Mouse (Mus musculus) intestine, embryonic 15.5 days (tissue): Measurements from ENCODE around the gene Eif2s2. TPM values are rescaled to one million over a fixed set of nuclear protein-coding genes. Genes with fewer than 3 reads are reported as not detected.

ENCODE experiments used
- ATAC-seq: fragments of 200-750 bp; cut with Nextera tagmentation; 2 replicates; pipeline ENCODE4 v1.8.0; 2017; ENCODE audit warnings: moderate TSS enrichment, moderate library complexity
- H3K27ac ChIP-seq: fragments of 300-500 bp; sonication (generic); 2 replicates; pipeline ENCODE4 v1.5.1; 2015; ENCODE audit warnings: mild to moderate bottlenecking, inconsistent platforms
- H3K27me3 ChIP-seq: fragments of 300-500 bp; sonication (generic); replicated peaks from 2 replicates; pipeline ENCODE4 v1.6.1; 2015; ENCODE audit warnings: inconsistent platforms
- H3K36me3 ChIP-seq: fragments of 300-500 bp; sonication (generic); 2 replicates; pipeline ENCODE4 v1.6.1; 2015; ENCODE audit warnings: inconsistent platforms
- H3K4me1 ChIP-seq: fragments of 300-500 bp; sonication (generic); replicated peaks from 2 replicates; pipeline ENCODE4 v1.6.1; 2015; ENCODE audit warnings: inconsistent platforms
- H3K4me2 ChIP-seq: fragments of 300-500 bp; sonication (generic); replicated peaks from 2 replicates; pipeline ENCODE4 v1.6.1; 2015; ENCODE audit warnings: mild to moderate bottlenecking, inconsistent platforms
- H3K4me3 ChIP-seq: fragments of 300-500 bp; sonication (generic); replicated peaks from 2 replicates; pipeline ENCODE4 v1.5.1; 2015; ENCODE audit warnings: inconsistent platforms
- H3K9ac ChIP-seq: fragments of 300-500 bp; sonication (generic); 2 replicates; pipeline ENCODE4 v1.6.1; 2015; ENCODE audit warnings: inconsistent platforms
- H3K9me3 ChIP-seq: fragments of 300-500 bp; sonication (generic); 2 replicates; pipeline ENCODE4 v1.6.1; 2016; ENCODE audit warnings: inconsistent platforms
- WGBS: fragments of 180-500 bp; shearing (Covaris S2); methylation state at CpG from one replicate; pipeline ENCODE4 v1.1.7; 2015; 5-methylcytosine and 5-hydroxymethylcytosine counted together
- polyA plus RNA-seq: library from polyadenylated mRNA; unstranded; fragments of >200 nt; fragmentation: Nextera tagmentation; extraction: Ambion mirVana; gene quantifications from 2 replicates; pipeline ENCODE4 v1.2.1, GENCODE M21; 2015

Gene Eif2s2
- polyA plus RNA-seq, 1 experiment from 2014 or later = 106 TPM

GRCm38 (mm10) chr2:154876621-154877020 lies 16.1 kb downstream of the Eif2s2 start:
- no peak for ATAC-seq
- Histone ChIP-seq H3K9me3 (no peaks in the 10 kb centered on the region), H3K36me3 (peaks cover 17% of the 10 kb centered on the region), H3K27ac (no peak overlapping the region), H3K9ac (no peak overlapping the region), H3K4me1 (no peaks in the 10 kb centered on the region), H3K4me2 (no peak overlapping the region), H3K4me3 (no peak overlapping the region), H3K27me3 (no peaks in the 10 kb centered on the region)
- WGBS = 65% methylated on average over 2 of the region's 2 CpGs

GRCm38 (mm10) chr2:154869954-154870641 lies 22.6 kb downstream of the Eif2s2 start:
- no peak for ATAC-seq
- Histone ChIP-seq H3K36me3 (peaks cover 44% of the 10 kb centered on the region), H3K27me3 (no peaks in the 10 kb centered on the region)

GRCm38 (mm10) chr2:154868106-154868505 lies 24.6 kb downstream of the Eif2s2 start:
- Histone ChIP-seq H3K9me3 (no peaks in the 10 kb centered on the region), H3K27me3 (no peaks in the 10 kb centered on the region), H3K4me1 (no peaks in the 10 kb centered on the region), H3K27ac (no peak overlapping the region), H3K9ac (no peak overlapping the region), H3K4me2 (no peak overlapping the region), H3K36me3 (peaks cover 53% of the 10 kb centered on the region), H3K4me3 (no peak overlapping the region)
- WGBS = 97% methylated on average over 1 of the region's 1 CpGs
- ATAC-seq = no peak

More at GRCm38 (mm10) chr2:154869954-154870641, 22.6 kb downstream of the Eif2s2 start:
- Histone ChIP-seq H3K27ac (no peak overlapping the region), H3K4me3 (no peak overlapping the region), H3K9me3 (no peaks in the 10 kb centered on the region), H3K4me2 (no peak overlapping the region), H3K4me1 (no peaks in the 10 kb centered on the region), H3K9ac (no peak overlapping the region)

GRCm38 (mm10) chr2:154865696-154866095 lies 27.0 kb downstream of the Eif2s2 start:
- no peak for ATAC-seq
- Histone ChIP-seq H3K36me3 (peaks cover 44% of the 10 kb centered on the region), H3K4me3 (no peak overlapping the region), H3K27me3 (no peaks in the 10 kb centered on the region), H3K9me3 (no peaks in the 10 kb centered on the region), H3K4me2 (no peak overlapping the region), H3K9ac (no peak overlapping the region), H3K4me1 (no peaks in the 10 kb centered on the region), H3K27ac (no peak overlapping the region)
- 69% methylated on average over 3 of the region's 3 CpGs for WGBS

- Histone ChIP-seq H3K9ac (no peak overlapping the region), H3K27me3 (no peaks in the 10 kb centered on the region), H3K9me3 (no peaks in the 10 kb centered on the region), H3K4me1 (no peaks in the 10 kb centered on the region), H3K27ac (no peak overlapping the region), H3K4me2 (no peak overlapping the region), H3K4me3 (no peak overlapping the region), H3K36me3 (peaks cover 46% of the 10 kb centered on the region)
- no peak for ATAC-seq
- 88% methylated on average over 13 of the region's 13 CpGs for WGBS
Measured at GRCm38 (mm10) chr2:154863672-154864071, 29.1 kb downstream of the Eif2s2 start.

- Histone ChIP-seq H3K27me3 (no peaks in the 10 kb centered on the region), H3K9ac (no peak overlapping the region), H3K4me2 (no peak overlapping the region), H3K4me3 (no peak overlapping the region), H3K27ac (no peak overlapping the region), H3K4me1 (no peaks in the 10 kb centered on the region), H3K36me3 (peaks cover 19% of the 10 kb centered on the region), H3K9me3 (no peaks in the 10 kb centered on the region)
- 70% methylated on average over 1 of the region's 1 CpGs for whole genome bisulfite sequencing
- no peak for ATAC-seq
Measured at GRCm38 (mm10) chr2:154855383-154855782, 37.4 kb downstream of the Eif2s2 start.

GRCm38 (mm10) chr2:154848086-154848485 lies 44.6 kb downstream of the Eif2s2 start:
- Histone ChIP-seq H3K9me3 (no peaks in the 10 kb centered on the region), H3K9ac (no peak overlapping the region), H3K36me3 (no peaks in the 10 kb centered on the region), H3K27me3 (no peaks in the 10 kb centered on the region), H3K4me2 (no peak overlapping the region), H3K4me1 (no peaks in the 10 kb centered on the region), H3K27ac (no peak overlapping the region), H3K4me3 (no peak overlapping the region)
- no peak for ATAC-seq

GRCm38 (mm10) chr2:154836537-154836936 lies 56.2 kb downstream of the Eif2s2 start:
- H3K36me3 ChIP-seq = 0 out of 2 replicates have a peak, but pooled peaks cover 3% of the 10 kb centered on the region
- WGBS = 89% methylated on average over 2 of the region's 2 CpGs
- H3K4me3 ChIP-seq = no peak overlapping the region
- no peaks in the 10 kb centered on the region for H3K27me3 ChIP-seq
- no peak overlapping the region for H3K4me2 ChIP-seq
- no peaks in the 10 kb centered on the region for H3K9me3 ChIP-seq
- no peak overlapping the region for H3K9ac ChIP-seq
- ATAC-seq = no peak
- 0 out of 2 replicates have a peak, but pooled peaks cover 4% of the 10 kb centered on the region for H3K4me1 ChIP-seq
- H3K27ac ChIP-seq = no peak overlapping the region

GRCm38 (mm10) chr2:154834149-154834865 lies 58.4 kb downstream of the Eif2s2 start:
- 0 out of 2 replicates have a peak, but pooled peaks cover 3% of the 10 kb centered on the region for H3K36me3 ChIP-seq
- no peak overlapping the region for H3K4me3 ChIP-seq
- H3K4me1 ChIP-seq = 0 out of 2 replicates have a peak, but pooled peaks cover 8% of the 10 kb centered on the region
- no peaks in the 10 kb centered on the region for H3K27me3 ChIP-seq
- H3K27ac ChIP-seq = no peak overlapping the region
- 93% methylated on average over 6 of the region's 6 CpGs for WGBS
- H3K4me2 ChIP-seq = no peak overlapping the region
- H3K9ac ChIP-seq = no peak overlapping the region
- H3K9me3 ChIP-seq = no peaks in the 10 kb centered on the region
- no peak for ATAC-seq

- Histone ChIP-seq H3K9ac (no peak overlapping the region), H3K4me1 (0 out of 2 replicates have a peak, but pooled peaks cover 8% of the 10 kb centered on the region), H3K36me3 (no peaks in the 10 kb centered on the region), H3K4me3 (no peak overlapping the region), H3K27ac (no peak overlapping the region), H3K27me3 (no peaks in the 10 kb centered on the region), H3K4me2 (no peak overlapping the region), H3K9me3 (no peaks in the 10 kb centered on the region)
- WGBS = 59% methylated on average over 4 of the region's 4 CpGs
- ATAC-seq = peak; percentile 56; the same call in 1 of the 2 replicates
Measured at GRCm38 (mm10) chr2:154832471-154832870, 60.3 kb downstream of the Eif2s2 start.

GRCm38 (mm10) chr2:154827521-154827920 lies 65.2 kb downstream of the Eif2s2 start:
- H3K4me2 ChIP-seq = no peak overlapping the region
- H3K27me3 ChIP-seq = no peaks in the 10 kb centered on the region
- no peaks in the 10 kb centered on the region for H3K36me3 ChIP-seq
- 0 out of 2 replicates have a peak, but pooled peaks cover 7% of the 10 kb centered on the region for H3K4me1 ChIP-seq
- H3K4me3 ChIP-seq = no peak overlapping the region
- no peak overlapping the region for H3K27ac ChIP-seq
- H3K9ac ChIP-seq = no peak overlapping the region
- no peaks in the 10 kb centered on the region for H3K9me3 ChIP-seq
- WGBS = 68% methylated on average over 4 of the region's 4 CpGs
- no peak for ATAC-seq

GRCm38 (mm10) chr2:154826054-154826538 lies 66.6 kb downstream of the Eif2s2 start:
- ATAC-seq = no peak
- Histone ChIP-seq H3K4me2 (no peak overlapping the region), H3K4me1 (0 out of 2 replicates have a peak, but pooled peaks cover 6% of the 10 kb centered on the region), H3K27ac (no peak overlapping the region), H3K9me3 (no peaks in the 10 kb centered on the region), H3K9ac (no peak overlapping the region), H3K36me3 (no peaks in the 10 kb centered on the region), H3K4me3 (no peak overlapping the region), H3K27me3 (no peaks in the 10 kb centered on the region)
- WGBS = 75% methylated on average over 1 of the region's 1 CpGs
